Mouse (Mus musculus) kidney, postnatal 25 days (tissue): ENCODE data around the gene Fam71a.
A peak's percentile ranks its signal among the peaks of the same experiment; 100 is the strongest.
"Not testable (repeated sequence)": the region's sequence is repeated elsewhere in the genome, so short reads cannot be mapped to it uniquely, and the experiment has no call there.

Experiments used
- DNase-seq, 2 experiments: peaks; one replicate each; pipeline ENCODE4 v3.0.0; 2021; ENCODE audit warnings: mixed read lengths in 2 of 2

The Fam71a gene

DNA sequence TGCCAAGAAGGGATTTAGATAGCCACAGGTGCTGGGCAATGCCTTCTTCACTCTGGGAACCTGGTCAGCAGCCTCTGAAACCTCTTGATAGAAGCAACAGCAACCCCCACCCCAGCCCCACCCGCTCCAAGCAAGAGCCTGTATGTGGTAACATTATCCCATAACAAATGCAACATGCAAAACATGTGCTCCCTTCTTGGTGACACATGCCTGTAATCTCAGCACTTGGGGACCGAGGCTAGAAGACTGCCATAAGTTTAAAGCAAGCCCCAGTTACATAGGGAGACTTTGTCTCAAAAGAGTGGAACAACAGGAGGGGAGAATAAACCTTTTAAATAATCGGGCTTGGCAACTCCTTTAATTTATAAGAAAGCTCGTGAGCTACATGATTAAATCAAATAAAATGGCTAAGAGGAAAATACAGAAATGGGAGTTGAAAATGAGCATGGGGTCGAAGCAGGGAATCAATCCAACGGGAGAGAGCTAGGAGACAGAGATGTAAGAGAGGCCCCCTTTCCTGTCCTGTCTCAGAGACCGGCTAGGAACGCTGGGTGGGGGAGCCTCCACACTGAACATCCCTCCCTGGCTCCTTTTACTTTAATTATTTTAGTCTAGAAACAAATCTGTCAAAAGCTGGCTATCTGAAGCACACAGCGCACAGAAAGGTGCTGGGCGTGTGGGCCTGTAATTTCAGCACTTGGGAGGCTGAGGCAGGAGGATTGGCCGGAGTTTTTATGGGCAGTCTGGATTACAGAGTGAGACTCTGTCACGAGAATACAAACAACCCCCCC lies 17.0 kb upstream of the Fam71a start:
- DNase-seq: no peak

DNA sequence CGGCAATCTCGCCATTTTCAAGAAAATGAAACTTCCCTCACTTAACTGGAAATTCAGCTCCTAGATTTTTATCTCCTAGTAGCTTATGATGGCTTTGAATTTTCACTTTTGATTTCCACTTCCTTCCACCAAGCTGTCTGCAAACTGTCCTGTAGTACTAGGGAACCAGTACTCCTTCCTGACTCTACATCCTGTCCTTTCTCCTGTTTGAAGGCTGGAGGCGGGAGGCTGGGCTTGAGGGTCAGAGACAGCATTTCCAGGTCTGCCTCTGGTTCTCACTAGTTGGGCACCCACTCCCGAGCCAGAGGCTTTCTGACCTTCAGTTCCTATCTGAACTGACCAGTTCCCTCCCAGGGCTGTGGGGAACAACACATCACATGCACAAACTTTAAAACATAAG lies 15.8 kb upstream of the Fam71a start:
- DNase-seq: peak; percentile 39 to 56

DNA sequence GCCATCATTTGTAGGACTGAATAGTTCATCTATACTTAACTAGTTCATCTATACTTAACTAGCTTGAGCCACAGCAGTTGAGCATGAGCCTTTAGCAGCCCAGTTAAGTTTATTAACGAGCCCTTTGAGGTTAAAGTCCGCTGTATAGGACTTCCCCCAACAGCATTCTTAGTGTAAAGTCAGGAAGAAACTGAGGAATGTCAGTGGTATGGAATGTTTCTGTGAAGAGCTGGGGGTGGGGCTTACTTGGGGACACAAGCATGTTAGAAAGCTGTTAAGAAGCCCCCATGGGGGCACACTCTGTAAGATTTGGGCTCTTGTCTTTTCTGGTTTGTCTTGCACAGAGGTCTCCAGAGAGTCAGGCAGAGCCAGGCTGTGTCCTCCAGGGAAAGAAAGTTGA lies 15.2 kb upstream of the Fam71a start:
- DNase-seq: no peak

DNA sequence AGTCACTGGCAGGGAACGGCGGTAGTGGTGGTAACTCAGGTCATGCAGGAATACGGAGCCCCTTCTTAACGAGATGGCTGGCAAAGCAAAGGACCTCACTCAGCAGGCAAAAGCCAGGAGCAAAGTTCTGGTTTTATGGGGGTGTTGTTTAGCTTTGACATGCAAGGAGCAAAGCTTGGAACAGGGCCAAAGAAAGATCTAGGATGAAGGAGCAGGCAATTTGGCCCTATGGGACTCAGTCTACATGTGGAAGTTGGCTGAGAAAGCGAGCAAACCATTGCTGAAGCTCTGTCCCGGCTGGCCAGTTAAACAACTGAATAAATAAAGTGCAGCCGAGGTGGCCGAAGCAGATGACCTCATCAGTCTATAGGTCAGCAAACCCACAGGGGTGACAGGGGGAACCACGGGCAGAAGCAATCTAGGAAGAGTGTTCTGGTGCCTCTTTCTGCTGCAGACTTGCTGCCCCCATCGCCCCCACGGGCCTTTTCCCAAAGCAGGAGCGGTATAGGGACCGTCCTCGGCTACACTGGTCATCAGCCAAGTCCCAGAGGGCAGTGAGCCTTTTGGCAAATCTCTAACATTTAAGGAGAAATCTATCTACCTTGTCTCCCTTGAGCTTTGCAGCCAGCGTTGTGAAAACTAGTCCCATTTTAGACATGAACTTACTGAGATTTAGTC lies 14.0 kb upstream of the Fam71a start:
- peak in 1 of 2 experiments; percentile 41 for DNase-seq

DNA sequence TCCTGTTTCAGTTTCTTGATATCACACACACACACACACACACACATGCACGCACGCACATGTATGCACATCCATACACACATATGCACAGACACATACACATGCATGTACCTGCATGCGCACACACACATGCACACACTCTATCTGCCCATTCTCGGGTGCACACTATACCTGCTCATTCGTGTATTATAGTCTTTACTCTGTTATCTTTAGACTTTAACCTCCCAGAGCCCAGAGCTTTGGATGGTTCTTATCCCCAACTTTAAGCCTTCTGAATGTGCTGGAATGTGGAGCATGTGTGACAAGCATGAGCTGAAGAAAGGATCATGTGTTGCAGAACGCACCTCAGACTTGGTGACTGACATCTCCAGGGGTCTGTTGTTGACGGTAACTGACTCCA lies 12.3 kb upstream of the Fam71a start:
- DNase-seq: no peak

DNA sequence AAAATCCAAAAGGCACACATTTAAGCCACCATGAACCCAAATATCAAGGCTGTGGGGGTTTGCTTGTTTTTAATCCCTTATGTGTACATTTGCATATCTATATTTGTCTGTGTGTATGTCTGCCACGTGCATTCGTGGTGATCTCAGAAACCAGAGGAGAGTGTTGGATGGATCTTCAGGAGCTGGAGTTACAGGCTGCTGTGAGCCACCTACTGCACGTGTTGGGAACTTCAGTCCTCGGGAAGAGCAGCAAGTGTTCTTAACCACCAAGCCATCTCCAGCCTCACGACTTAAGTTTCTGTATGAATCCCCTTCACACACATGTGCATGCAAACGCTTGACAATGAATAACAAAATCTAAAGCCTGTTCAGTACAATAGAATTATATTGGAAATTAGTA lies 7.9 kb upstream of the Fam71a start:
- peak; percentile 45 to 54 for DNase-seq

DNA sequence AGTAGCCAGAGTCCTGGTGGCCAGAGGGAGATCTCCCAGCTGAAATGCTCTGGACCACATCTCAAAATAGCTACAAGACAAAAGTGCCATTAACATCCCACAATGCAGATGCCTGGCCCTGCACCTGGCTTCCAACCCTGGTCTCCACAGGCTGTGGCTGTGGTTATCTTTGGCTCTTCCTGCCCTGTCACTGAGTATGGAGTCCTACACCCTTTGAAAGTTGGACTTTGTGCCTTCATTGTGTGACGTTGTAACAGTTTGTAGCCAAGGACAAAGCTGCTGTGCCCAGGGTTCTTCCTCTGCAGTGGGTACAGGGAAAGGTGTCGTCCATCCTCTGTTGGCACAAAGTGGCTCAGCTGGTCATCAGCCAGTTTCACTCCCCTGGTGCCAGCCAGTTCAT lies 5.8 kb upstream of the Fam71a start:
- no peak for DNase-seq

DNA sequence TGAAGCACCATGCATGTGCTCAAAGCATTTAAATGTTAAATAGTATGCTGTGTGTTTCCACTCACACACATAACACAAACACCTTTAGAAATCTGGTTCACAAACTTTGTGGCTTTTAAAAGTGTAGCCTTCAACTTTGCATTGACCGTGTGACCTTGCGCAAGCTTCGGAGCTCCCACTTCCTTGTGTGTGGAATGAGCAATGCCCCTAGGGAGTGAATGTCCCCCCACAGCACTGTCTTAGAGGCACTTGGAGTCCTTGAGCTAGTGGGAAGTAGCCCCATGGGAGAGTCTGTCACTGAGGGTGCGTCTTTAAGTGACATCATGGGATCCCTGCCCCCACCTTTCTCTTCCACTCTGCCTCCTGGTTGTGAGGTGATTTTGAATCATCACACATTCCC lies 1.6 kb upstream of the Fam71a start:
- no peak for DNase-seq

DNA sequence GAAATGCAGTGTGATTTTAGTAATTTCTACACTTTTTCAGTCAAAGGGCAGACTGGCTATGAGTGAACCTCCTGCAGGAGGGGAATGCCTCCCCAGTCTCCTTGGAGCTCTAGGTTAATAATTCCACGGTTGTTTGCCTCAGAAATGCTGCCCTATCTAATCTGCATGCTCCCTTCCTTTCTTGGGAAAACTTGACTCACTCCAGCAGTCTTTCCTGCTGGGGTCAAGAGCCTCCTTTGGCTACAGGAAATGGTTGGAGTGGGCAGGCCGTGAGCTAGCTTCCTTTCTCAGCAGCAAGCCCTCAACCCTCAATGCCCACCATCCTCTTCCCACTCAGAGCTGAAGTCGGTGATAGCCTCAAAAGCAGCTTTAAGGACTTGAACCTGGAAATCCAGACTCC lies 10.3 kb downstream of the Fam71a start:
- no peak for DNase-seq

DNA sequence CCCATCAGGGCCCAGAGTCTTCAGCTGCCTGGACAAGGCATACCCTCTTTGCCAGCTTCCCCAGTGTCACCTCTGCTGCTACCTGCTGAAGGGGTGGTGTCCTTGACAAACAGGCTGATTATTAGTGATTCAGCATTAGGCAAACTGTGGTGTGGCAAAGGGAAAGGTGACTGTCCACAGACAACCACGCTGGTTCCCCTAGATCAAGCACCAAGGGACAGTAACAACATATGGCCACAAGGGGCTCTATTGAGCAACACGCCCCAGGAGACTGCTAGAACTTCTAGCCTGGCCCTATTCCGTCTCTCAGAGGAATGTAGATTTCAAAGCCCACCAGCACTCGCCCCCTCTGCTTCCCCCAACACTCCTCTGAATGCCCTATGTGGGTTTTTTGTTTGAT lies 11.6 kb downstream of the Fam71a start:
- DNase-seq: peak in 1 of 2 experiments; percentile 62

DNA sequence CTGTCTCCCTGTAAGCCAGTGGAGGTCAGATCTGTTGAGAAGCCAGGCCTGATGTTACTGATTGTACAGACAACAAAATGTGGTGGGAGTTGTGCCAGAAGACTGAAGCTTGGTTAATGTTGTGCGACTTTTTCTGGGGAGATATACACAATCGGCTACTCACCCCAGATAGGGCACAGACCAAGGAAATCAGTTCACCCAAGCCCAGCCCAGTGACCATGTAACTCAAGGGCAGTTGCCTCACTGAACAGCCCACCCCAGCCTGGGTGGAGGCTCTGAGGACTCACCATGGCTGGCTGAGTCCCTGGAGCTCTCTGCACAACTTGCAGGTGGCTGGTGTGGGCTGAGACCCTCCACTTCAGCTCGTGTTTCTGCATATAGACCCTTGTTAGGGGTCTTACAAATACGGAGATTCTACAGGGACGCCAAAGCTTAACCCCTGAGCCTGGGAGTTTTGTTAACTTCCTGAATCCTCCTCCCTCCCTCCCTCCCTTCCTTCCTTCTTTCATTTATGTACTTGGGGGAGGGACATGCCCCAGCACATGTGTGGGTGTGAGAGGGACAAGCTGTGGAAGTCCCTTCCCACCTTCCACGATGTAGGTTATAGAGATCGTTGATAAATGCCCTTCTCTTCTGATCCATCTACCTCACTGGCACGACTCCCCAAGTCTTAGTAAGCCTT lies 13.6 kb downstream of the Fam71a start:
- no peak for DNase-seq

DNA sequence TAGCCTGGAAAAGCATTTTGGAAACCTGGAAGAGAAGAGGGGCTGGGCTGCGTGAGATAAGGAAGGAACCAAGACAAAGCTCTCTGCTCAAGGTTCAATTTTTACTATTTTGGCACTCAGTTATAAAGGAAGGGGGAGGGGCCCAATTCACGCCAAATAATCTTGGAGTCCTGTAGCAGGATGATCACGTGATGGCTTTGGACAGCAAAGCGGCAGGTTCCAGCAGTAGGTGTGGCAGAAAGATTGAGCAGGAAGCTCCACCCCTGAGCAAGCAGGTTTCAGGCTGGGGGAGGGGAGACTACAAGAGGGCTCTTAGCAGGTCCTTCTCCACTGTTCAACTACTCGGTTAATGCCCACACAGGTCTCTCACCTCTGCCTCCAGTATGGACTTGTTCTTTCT lies 15.1 kb downstream of the Fam71a start:
- DNase-seq: not testable (repeated sequence)

DNA sequence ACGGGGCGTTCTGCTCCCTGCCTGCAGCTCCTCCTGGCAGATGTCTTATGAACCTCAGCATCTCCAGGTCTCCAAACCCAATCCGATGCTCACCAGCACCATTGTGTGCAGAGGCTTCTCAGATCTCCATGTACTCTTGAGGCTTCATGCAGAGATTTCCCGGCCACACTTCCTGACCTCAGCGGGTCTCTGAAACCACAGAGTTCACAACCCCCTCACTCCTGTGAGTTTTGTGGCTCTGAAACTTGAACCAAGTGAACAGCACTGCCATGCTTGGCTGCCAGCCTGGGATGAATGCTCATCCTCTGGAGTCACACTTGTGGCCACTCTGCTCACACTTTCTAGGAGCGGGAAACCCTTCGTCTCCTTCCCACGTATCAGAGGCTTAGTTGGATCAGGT lies 23.6 kb downstream of the Fam71a start:
- DNase-seq: no peak

DNA sequence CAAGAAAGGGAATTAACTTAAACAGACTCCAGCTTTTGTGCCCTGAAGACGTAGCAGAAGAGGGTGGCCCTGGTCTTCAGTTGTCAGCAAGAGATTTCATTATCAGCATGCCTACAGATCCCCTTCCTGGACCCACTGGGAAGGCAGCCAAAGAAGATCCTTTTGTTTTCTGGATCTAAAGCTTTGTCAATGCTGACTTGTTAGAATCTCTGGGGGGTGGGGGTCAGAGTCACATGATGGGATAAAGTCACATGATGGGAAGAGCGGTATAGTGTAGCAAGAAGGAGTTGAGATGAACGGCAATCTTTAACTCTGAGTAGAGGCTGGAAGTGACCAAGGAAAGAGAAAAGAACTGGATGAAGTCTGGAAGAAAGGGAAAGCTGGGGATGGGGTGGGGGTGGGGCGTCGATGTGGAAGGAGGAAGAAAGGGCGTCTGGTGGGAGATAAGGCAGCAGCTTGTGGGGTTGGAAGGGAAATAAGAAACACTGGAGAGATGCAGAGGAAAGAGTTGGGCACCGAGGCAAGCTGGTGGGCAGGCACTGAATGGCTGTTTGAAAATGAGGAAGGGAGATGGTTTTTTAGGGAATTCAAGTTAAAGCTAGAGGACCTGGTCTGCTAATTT lies 25.6 kb downstream of the Fam71a start:
- no peak for DNase-seq

DNA sequence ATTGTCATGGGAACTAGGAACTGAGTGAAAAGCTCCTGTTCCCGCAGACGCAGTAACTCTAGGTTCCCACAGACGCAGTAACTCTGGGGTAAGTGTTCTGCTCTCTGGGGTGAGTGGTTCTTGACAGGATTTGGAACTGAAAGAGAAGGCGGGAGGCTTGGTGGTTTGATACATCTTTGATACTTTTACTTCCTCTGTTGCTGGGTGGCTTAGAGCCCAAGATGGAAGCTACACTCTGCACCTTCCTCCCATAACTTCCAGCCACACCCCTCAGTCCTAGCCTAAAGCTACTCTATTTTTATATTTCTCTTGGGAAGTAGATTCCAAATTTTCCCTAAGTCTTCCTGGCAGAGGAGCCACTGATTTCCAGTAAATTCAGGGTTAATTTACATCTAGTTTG lies 26.2 kb downstream of the Fam71a start:
- DNase-seq: no peak

DNA sequence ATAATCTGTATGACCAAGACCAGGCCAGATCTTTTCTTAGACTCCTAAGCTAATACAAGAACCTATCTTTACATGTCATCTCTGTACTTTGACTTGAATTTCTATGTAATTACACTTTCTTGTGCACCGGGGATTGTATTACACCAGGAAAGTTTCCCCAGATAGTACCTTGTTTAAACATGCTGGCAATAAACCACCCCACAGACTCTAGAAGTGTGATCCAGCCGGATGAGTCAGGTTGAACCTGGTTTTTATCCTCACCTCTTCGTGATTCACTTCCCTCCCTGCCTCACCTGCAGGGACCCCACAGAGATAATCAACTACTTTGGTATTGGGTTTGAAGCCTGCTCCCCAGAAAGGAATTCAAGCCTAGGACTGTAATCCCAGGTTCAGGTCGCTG lies 29.2 kb downstream of the Fam71a start:
- no peak for DNase-seq

DNA sequence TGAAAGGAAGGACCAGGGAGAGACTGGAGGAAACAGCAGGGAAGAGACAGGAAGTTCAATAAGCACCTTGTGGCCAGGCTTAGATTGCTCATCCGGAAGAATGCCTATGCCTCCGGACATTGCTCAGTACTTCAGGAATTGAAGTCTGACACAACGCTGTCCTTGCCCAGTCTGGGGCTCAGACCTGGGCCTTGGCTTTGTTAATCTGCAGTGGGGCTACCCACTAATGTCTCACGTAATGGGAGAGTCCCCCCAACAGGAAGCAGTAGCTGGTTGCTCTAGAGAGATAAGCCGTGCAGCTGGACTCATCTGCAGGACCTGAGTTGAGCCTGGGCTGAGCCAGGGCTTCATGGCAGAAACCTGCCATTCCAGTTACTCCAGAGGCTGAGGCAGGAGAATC lies 31.7 kb downstream of the Fam71a start:
- no peak for DNase-seq

DNA sequence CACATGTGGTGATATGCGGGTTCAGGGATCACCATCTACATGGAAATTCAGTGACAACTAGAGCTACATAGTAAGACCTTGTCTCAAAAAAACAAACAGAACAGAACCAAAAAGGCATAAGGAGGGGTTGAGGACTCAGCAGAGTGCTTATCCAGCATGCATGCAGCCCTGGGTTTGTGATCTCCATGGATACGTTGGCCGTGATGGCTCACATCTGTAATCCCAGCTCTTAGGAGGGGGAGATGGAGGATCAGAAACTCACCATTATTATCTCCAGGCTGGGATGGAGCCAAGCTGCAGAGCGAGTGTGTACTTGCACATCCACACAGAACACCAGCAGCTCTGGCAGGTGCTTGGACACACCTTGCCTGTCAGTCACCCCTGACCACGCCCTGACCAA lies 32.4 kb downstream of the Fam71a start:
- no peak for DNase-seq

DNA sequence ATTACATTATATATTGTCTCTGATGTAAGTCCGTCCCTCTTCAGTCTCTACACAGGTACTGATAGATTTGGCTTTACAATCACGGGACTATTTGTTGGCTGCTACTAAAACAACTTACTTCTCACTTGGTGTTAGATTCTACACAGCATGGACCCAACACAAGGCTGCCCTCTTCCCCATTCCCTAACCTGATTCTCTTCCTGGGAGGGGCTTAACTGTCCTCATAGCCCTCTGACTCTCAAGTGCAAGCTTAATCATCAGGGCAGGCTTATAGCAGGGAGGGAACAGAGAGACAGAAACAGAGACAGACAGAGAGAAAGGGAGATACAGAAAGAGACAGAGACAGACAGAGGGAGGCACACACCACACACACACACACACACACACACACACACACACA lies 32.9 kb downstream of the Fam71a start:
- DNase-seq: no peak

DNA sequence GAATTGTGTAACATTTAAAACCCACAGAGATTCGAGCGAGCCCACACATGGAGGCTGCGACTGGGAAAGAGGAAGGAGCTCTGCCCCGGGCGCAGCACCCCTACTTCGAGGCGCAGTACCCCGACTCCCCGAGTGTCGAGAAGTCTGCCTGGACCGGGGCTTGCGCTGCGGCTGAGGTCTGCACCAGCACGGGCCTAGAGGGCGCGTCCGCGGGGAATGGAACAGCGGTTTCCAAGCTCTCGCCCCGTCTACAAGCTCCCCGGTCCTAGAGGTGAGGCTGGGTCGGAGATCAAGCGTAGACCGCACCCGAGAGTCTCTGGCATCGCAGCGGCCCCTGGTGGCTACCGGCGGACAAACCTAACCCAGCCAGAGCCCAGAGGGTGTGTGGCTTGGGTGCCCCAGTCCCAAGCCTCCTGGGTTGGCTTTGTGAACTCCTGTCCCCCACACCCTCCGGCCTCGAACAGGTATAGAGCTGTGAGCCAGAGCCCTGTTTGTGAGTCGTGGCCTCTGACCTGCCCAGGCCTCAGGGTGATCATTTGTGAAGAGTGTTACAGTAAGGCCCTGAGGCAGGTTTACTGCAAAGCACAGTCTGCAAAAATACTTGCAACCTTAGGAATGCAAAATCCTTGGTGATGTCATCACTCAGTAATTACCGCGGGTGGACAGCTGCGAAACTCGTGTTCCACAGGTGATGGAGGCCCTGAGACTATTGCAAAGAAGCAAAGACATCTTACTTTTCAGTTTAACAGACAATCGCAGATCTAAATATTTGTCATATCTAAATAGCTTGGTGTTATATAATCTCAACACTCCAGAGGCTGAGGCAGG lies 38.6 kb downstream of the Fam71a start:
- DNase-seq: peak; percentile 73 to 77

DNA sequence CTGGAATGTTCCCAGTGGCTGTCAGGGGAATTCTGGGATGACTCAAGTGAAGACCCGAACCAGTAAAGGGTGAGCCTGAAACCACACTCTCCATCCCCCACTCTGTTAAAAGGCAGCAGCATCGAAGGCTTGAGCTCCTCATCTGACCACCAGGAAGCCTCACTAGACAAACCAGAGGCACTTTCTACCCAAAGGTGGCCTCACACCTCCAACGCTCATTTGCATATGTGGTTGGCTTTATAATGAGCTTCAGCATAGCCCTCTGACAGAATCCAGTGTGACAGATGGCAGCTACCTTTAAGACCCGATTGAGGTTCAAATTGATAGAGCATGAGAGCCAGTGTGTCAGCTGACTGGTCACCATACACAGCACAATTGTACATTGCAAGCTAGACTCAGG lies 40.3 kb downstream of the Fam71a start:
- DNase-seq: no peak

DNA sequence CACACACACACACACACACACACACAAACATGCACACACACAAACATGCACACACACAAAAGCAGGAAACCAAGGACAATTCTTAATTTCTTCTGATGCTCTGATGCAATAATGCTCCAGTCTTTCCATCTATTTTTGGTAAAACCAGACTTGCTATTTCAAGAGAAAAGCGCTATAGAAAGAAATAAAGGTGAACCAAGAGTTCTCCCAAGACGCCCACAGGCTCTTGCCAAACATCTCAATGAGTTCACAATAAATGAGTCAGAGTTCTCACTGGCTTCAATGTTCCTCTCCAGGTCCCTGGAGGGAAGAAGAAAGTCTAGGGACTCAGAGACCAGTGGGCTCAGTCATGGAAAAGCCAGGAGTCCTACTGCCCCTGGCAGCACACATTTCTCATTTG lies 40.9 kb downstream of the Fam71a start:
- DNase-seq: no peak

DNA sequence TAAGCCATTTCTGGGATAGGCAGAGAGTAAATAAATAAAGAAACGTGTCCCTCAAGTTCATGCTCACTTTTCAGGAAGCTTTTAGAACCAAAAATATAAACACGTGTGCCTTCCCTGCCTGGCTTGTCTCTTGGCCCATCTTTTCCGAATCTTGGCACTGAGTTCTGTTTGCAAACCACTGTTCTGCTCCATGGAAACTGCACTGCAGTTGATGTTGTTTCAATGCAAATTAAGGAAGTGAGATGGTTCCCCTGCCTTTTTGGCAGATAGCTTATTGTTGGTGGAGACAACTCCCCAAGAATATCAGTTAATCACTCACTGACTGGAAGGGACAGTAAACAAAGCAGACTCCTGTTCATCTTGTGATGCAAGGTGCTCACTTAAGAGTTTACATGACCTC lies 41.9 kb downstream of the Fam71a start:
- no peak for DNase-seq
